ENCODE assay signal across 22 mouse cellular contexts in genomic region chr8:98913159-98913777, GRCm38 (mm10).
"Had no signal": no experiment of that assay in that cellular context is flagged by ENCODE, and none has a peak within 500 bp of the region (broad histone marks: within the 10 kb centered on the region; RNA-seq: fewer than 3 reads in every experiment).

No protein-coding gene starts in this region.

- H3K9ac ChIP-seq: limb, embryonic 13.5 days; liver, embryonic 12.5 days; liver, embryonic 15.5 days; lung, embryonic 15.5 days; stomach, embryonic 15.5 days had no signal

- H3K27me3 ChIP-seq: limb, embryonic 13.5 days; liver, embryonic 12.5 days; liver, embryonic 15.5 days; lung, embryonic 15.5 days; megakaryocyte, embryonic 14.5 days; stomach, embryonic 15.5 days had no signal

- H3K36me3 ChIP-seq: limb, embryonic 10.5 days; limb, embryonic 13.5 days; liver, embryonic 12.5 days; liver, embryonic 15.5 days; lung, embryonic 15.5 days; midbrain, embryonic 10.5 days; stomach, embryonic 15.5 days had no signal

- H3K4me1 ChIP-seq: limb, embryonic 10.5 days; limb, embryonic 13.5 days; liver, embryonic 12.5 days; liver, embryonic 15.5 days; lung, embryonic 15.5 days; megakaryocyte, embryonic 14.5 days; midbrain, embryonic 10.5 days; stomach, embryonic 15.5 days had no signal

- H3K9me3 ChIP-seq: limb, embryonic 10.5 days; limb, embryonic 13.5 days; liver, embryonic 12.5 days; liver, embryonic 15.5 days; lung, embryonic 15.5 days; megakaryocyte, embryonic 14.5 days; stomach, embryonic 15.5 days had no signal

- DNase-seq: kidney, adult 2 months; kidney, postnatal 25 days; layer of hippocampus, adult 9-11 months; liver; lung, adult 18-20 months; lung, postnatal 10 days; lung, postnatal 36 days; retina, postnatal 1 day; right cerebral cortex, postnatal 25 days; spleen, adult 18-20 months; thymus, postnatal 25 days had no signal

- H3K27ac ChIP-seq: kidney, postnatal 0 days; layer of hippocampus, adult 2 months; limb, embryonic 10.5 days; limb, embryonic 13.5 days; liver, embryonic 12.5 days; liver, embryonic 15.5 days; lung, embryonic 15.5 days; midbrain, embryonic 10.5 days; stomach, embryonic 15.5 days had no signal

- ATAC-seq: liver, embryonic 12.5 days; midbrain, embryonic 16.5 days had no signal

- H3K4me2 ChIP-seq: limb, embryonic 13.5 days; liver, embryonic 12.5 days; liver, embryonic 15.5 days; lung, embryonic 15.5 days; stomach, embryonic 15.5 days had no signal

- H3K4me3 ChIP-seq: layer of hippocampus, adult 2 months; limb, embryonic 10.5 days; limb, embryonic 13.5 days; liver, embryonic 12.5 days; liver, embryonic 15.5 days; lung, embryonic 15.5 days; megakaryocyte, embryonic 14.5 days; midbrain, embryonic 10.5 days; stomach, embryonic 15.5 days had no signal
